Mouse (Mus musculus) heart, adult 2 months (tissue): ENCODE data around the gene Nfyb.

ENCODE experiments used
- CTCF ChIP-seq: fragments of 200-600 bp; IDR thresholded peaks from 2 replicates; pipeline ENCODE4 v1.8.1; 2022; ENCODE audit warnings: antibody characterized with exemption, mild to moderate bottlenecking, moderate library complexity
- EP300 ChIP-seq: fragments of 200-500 bp; IDR thresholded peaks from 2 replicates; pipeline ENCODE4 v1.6.1; 2011; ENCODE audit warnings: low read depth, low read length, control low read depth; ENCODE audit not compliant: insufficient read depth
- POLR2A ChIP-seq: fragments of 200-500 bp; IDR thresholded peaks from 2 replicates; pipeline ENCODE4 v1.6.1; 2011; ENCODE audit warnings: mild to moderate bottlenecking, low read depth, low read length, control low read depth; ENCODE audit not compliant: insufficient read depth

- TF ChIP-seq CTCF (no peak), POLR2A (no peak), EP300 (no peak)
Observed at GRCm38 (mm10) chr10:82792311-82792710, 28.4 kb upstream of the Nfyb start.
